Mouse (Mus musculus): Measurements from ENCODE around the gene Itpripl1. TPM values are rescaled to one million over a fixed set of nuclear protein-coding genes. Genes with fewer than 3 reads are reported as not detected.
"Not testable (repeated sequence)": the region's sequence is repeated elsewhere in the genome, so short reads cannot be mapped to it uniquely, and the experiment has no call there.

The Itpripl1 gene
- total RNA-seq, 2 experiments from 2014 or later: 2.4 to 3.8 TPM

- not testable (repeated sequence) for DNase-seq
Measured at GRCm38 (mm10) chr2:127090151-127090550, 53.1 kb downstream of the Itpripl1 start.

Other genes starting within 250 kb of the Itpripl1 start
- gene Sppl2a, start 210.2 kb downstream of the Itpripl1 start, total RNA-seq (2021): 10 to 100 TPM; 30.2 to 35.2 TPM
- 10 to 100 TPM; 12.4 to 12.9 TPM for gene Ap4e1, start 134.7 kb downstream of the Itpripl1 start, total RNA-seq (2021)
- gene Blvra, start 72.8 kb downstream of the Itpripl1 start, total RNA-seq (2021): 10 to 100 TPM; 19.9 to 21.5 TPM
- 1 to 10 TPM; 1.3 to 1.7 TPM for gene Ncaph, start 9.5 kb downstream of the Itpripl1 start, total RNA-seq (2021)
- gene 1810024B03Rik, start 64.8 kb upstream of the Itpripl1 start, total RNA-seq (2021): under 1 TPM; 0.37 to 0.68 TPM
- 10 to 100 TPM; 90.5 to 91.6 TPM for gene Snrnp200, start 64.9 kb upstream of the Itpripl1 start, total RNA-seq (2021)
- 10 to 100 TPM; 75.7 to 80.4 TPM for gene Ciao1, start 104.4 kb upstream of the Itpripl1 start, total RNA-seq (2021)
- 10 to 100 TPM; 74.8 to 80.4 TPM for gene Tmem127, start 104.5 kb upstream of the Itpripl1 start, total RNA-seq (2021)
- 100 to 1,000 TPM; 115 to 122 TPM for gene Stard7, start 126.8 kb upstream of the Itpripl1 start, total RNA-seq (2021)
- 1 to 10 TPM in 1 of 2 experiments, under 1 TPM in 1; 0.53 to 1.1 TPM for gene Dusp2, start 192.7 kb upstream of the Itpripl1 start, total RNA-seq (2021)
- gene Astl, start 195.2 kb upstream of the Itpripl1 start, total RNA-seq (2021): not detected
- under 1 TPM in 1 of 2 experiments, not detected in 1; 0.07 TPM for gene Adra2b, start 219.8 kb upstream of the Itpripl1 start, total RNA-seq (2021)